Mouse (Mus musculus) right cerebral cortex, postnatal 10 days (tissue): ENCODE data around the gene Tm9sf4.
A peak's percentile ranks its signal among the peaks of the same experiment; 100 is the strongest.

Experiments used
- DNase-seq, 2 experiments: peaks; one replicate each; pipeline ENCODE4 v3.0.0; 2021; ENCODE audit warnings: low spot score in 2 of 2

Tm9sf4 gene

DNA sequence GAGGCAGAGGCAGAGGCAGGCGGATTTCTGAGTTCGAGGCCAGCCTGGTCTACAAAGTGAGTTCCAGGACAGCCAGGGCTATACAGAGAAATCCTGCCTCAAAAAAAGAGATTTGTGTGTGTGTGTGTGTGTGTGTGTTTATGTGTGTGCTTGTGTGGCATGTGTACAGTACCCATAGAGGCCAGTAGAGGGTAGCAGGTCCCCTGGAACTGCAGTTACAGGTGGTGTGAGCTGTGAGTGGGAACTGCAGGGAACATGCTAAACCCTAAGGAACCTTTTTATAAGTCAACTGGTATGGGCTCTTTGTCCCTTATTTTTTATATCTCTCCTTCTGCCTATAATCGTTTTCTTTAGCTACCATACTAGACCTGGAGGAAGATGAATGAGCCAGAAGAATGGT, 3.8 kb upstream of the Tm9sf4 start:
- no peak for DNase-seq

DNA sequence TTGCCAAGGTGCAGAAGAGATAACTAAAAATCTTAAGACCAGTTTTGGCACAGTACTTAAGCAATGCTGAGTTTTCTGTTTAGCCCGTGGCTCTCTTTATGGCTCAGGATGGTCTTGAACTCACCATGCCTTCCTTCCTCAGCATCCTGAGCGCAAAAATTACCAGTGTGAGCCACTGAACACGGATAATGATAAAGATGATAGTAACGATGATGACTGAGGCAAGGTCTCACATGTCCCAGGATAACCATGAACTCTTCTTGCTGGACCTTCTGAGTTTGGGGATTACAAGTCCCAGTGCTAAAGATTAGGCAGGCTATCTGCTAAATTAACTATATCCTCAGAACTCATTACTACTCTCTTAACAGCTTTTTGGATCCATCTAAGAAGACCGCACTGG, 970 bp upstream of the Tm9sf4 start:
- DNase-seq: no peak

- peak; percentile 56 to 65 for DNase-seq
These were observed 579 bp downstream of the Tm9sf4 start for GRCm38 (mm10) chr2:153161684-153162080.

- no peak for DNase-seq
These were observed 6.0 kb downstream of the Tm9sf4 start for GRCm38 (mm10) chr2:153167136-153167535.

DNA sequence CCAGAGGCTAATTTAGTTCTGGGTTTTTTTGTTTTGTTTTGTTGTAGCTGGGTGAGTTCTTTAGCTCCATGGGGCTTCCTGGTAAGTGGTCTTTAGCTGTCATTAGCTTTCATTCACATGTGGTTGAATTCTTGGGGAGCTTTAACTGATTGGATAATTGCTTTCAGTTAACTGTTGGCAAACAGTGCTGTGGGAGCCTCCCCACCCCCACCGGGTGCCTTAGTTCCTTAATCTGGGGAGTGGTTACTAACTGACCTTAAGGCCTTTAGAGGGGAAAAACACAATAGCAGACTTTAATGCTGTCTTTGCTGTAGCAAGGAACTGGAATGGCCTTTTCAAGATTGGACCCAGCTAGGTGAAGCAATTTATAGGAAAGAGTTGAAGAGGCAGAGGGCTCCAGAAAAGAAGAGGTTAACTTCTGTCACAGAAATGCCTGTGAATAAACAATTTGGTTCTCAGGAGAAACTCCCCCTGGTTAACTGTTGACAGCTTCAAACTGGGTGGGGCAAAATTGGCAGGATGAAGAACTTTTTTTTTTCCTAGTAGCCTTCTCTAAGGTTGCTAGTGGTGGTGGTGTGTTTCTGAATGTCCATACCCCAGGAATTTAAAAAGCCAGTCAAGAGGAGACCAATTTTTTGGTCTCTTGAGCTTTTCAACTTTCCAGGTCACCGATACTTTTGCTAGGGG, 7.2 kb downstream of the Tm9sf4 start:
- DNase-seq: no peak

GRCm38 (mm10) chr2:153170490-153171224, 9.6 kb downstream of the Tm9sf4 start:
- DNase-seq: no peak

DNA sequence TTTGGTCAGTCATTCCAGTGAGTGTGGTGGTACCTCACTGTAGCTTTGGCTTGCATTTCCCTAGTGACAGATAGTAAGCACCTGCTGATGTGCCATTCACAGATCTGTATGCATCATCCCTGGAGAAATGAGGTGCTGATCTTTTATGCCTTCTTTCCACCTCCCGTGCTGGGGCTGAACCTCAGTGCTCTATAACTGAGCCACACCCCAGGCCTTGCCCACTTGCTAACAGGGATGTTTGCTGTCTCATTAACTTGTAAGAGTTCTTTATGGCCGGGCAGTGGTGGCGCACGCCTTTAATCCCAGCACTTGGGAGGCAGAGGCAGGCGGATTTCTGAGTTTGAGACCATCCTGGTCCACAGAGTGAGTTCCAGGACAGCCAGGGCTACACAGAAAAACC, 10.9 kb downstream of the Tm9sf4 start:
- DNase-seq: no peak

- no peak for DNase-seq
These were observed 15.0 kb downstream of the Tm9sf4 start for GRCm38 (mm10) chr2:153175995-153176570.

GRCm38 (mm10) chr2:153177188-153177587, 16.1 kb downstream of the Tm9sf4 start:
- DNase-seq: no peak

DNA sequence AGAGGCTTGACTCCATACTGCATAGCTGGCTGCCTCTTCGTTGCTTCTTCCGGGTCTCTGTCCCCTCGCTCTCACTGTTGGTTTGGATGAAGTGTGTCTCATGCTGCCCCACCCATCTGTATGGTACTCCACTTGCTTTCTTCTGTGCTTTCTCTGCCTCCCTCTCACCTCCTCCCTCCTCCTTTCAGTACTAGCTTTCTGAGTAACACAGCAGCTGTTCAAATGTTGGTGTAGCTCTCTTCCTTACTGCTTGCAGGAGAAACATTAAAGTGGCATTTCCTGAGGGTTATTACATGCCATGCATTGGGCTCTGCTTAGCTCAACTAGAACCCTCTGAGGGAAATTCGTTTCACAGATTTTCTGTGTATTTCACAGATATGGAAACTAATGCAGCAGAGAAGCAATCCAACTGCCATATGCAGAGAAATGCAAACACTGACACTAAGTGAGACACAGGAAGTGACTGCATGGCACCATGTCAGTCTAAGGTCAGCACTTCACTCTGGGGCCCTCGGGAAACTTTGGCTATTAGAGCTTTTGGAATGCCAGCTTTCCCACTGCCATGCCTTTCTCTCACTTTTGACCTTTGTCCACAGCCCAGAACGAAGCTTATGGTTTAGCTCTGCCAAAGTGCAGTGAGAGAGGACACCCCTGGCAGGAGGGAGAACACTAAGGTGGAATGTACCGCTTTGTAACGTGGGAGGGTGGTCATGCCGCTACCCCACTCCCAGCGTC, 18.2 kb downstream of the Tm9sf4 start:
- DNase-seq: no peak

- no peak for DNase-seq
These were observed 18.9 kb downstream of the Tm9sf4 start for GRCm38 (mm10) chr2:153179961-153180360.

GRCm38 (mm10) chr2:153186176-153186591, 25.1 kb downstream of the Tm9sf4 start:
- peak; percentile 52 to 55 for DNase-seq

- DNase-seq: no peak
These were observed 26.7 kb downstream of the Tm9sf4 start for GRCm38 (mm10) chr2:153187848-153188247.

GRCm38 (mm10) chr2:153191242-153191641, 30.1 kb downstream of the Tm9sf4 start:
- DNase-seq: no peak

GRCm38 (mm10) chr2:153194255-153194654, 33.2 kb downstream of the Tm9sf4 start:
- no peak for DNase-seq

GRCm38 (mm10) chr2:153198485-153198884, 37.4 kb downstream of the Tm9sf4 start:
- DNase-seq: no peak

DNA sequence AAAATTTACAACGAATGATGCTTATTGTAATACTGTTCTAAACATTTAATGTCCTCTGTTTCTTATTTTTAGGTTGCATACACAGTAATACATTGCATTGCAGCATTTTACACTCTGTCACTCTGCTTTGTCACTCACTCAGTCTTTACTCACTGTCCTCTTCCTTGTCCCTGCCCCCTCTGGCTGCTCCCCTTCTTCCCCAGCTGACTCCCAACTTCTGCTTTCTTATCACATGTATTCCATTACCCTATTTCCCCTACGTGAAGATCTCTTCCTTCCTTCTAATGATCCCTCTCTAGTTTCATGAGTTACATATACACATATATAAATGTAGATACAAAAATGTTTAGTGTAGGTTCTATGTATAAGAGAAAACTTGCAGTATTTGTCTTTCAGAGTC, 38.0 kb downstream of the Tm9sf4 start:
- no peak for DNase-seq

- DNase-seq: no peak
These were observed 41.7 kb downstream of the Tm9sf4 start for GRCm38 (mm10) chr2:153202766-153203165.

DNA sequence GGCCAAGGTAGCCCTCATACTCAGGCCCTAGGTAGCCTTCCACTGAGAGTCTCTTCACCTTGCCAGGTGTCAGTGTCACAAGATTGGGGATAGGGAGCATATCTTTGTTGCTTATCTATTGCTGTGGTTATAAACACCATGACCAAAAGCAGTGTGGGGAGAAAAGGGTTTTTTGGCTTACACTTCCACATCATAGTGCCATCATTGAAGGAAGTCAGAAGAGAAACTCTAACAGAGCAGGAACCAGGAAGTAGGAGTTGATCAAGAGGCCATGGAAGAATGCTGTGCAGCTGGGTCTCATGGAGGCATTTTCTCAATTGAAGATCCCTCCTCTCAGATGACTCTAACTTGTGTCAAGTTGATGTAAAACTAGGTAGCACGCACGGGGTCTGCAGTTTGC, 47.0 kb downstream of the Tm9sf4 start:
- DNase-seq: no peak

GRCm38 (mm10) chr2:153209286-153209685, 48.2 kb downstream of the Tm9sf4 start:
- DNase-seq: no peak

- no peak for DNase-seq
These were observed 50.3 kb downstream of the Tm9sf4 start for GRCm38 (mm10) chr2:153211451-153211850.

- DNase-seq: no peak
These were observed 52.2 kb downstream of the Tm9sf4 start for GRCm38 (mm10) chr2:153213351-153213750.
